Mouse (Mus musculus) v-Abl transformed pro-B cells (cell line): Measurements from ENCODE around the gene Uri1.

Experiments used
- in situ Hi-C, 2 experiments: fragments of 400-800 bp; cut with MboI; formaldehyde crosslinking; loops; one replicate each; pipeline ENCODE4 v1.15.1; 2025; ENCODE audit not compliant: unreplicated experiment in 2 of 2

The Uri1 gene

GRCm38 (mm10) chr7:38023451-38023850 is at the start of gene Uri1:
Gene Uri1 (minus strand): TSS chr7:38023551.
- in situ Hi-C loops = loop anchor here (5.0 to 10.0 kb wide), 2 partner anchors 59 to 61 kb away; no protein-coding TSS in a partner anchor

GRCm38 (mm10) chr7:38071065-38071464 is 47.7 kb upstream of the Uri1 start:
- in situ Hi-C loops = loop anchor here (5.0 kb wide), 2 partner anchors 694 to 699 kb away; no protein-coding TSS in a partner anchor

- in situ Hi-C loops = loop anchor here (5.0 kb wide), 2 partner anchors 693 to 698 kb away; no protein-coding TSS in a partner anchor
These were observed 47.3 kb upstream of the Uri1 start for GRCm38 (mm10) chr7:38070663-38071062.

- in situ Hi-C loops = no loop called here
These were observed 41.1 kb upstream of the Uri1 start for GRCm38 (mm10) chr7:38064431-38064830.

GRCm38 (mm10) chr7:38061060-38061970 is 38.0 kb upstream of the Uri1 start:
- in situ Hi-C loops = no loop called here

GRCm38 (mm10) chr7:38059636-38060330 is 36.4 kb upstream of the Uri1 start:
- in situ Hi-C loops = no loop called here

GRCm38 (mm10) chr7:38059096-38059495 is 35.7 kb upstream of the Uri1 start:
- in situ Hi-C loops = no loop called here

GRCm38 (mm10) chr7:38055996-38056395 is 32.6 kb upstream of the Uri1 start:
- in situ Hi-C loops = no loop called here

- in situ Hi-C loops = no loop called here
These were observed 30.9 kb upstream of the Uri1 start for GRCm38 (mm10) chr7:38054246-38054645.

- in situ Hi-C loops = no loop called here
These were observed 23.9 kb upstream of the Uri1 start for GRCm38 (mm10) chr7:38047229-38047628.

GRCm38 (mm10) chr7:38041244-38041643 is 17.9 kb upstream of the Uri1 start:
- in situ Hi-C loops = no loop called here

- in situ Hi-C loops = no loop called here
These were observed 14.2 kb upstream of the Uri1 start for GRCm38 (mm10) chr7:38037586-38037985.

- in situ Hi-C loops = no loop called here
These were observed 7.8 kb upstream of the Uri1 start for GRCm38 (mm10) chr7:38031183-38031582.

GRCm38 (mm10) chr7:38030606-38031005 is 7.3 kb upstream of the Uri1 start:
- in situ Hi-C loops = no loop called here

GRCm38 (mm10) chr7:38029986-38030385 is 6.6 kb upstream of the Uri1 start:
- in situ Hi-C loops = loop anchor here in 1 of 2 experiments (10.0 kb wide), 1 partner anchor 55 kb away; no protein-coding TSS in a partner anchor

- in situ Hi-C loops = loop anchor here in 1 of 2 experiments (10.0 kb wide), 1 partner anchor 56 kb away; no protein-coding TSS in a partner anchor
These were observed 5.7 kb upstream of the Uri1 start for GRCm38 (mm10) chr7:38029083-38029482.

- in situ Hi-C loops = loop anchor here in 1 of 2 experiments (10.0 kb wide), 1 partner anchor 57 kb away; no protein-coding TSS in a partner anchor
These were observed 4.7 kb upstream of the Uri1 start for GRCm38 (mm10) chr7:38027940-38028600.

- in situ Hi-C loops = loop anchor here (5.0 to 10.0 kb wide), 2 partner anchors 57 to 60 kb away; no protein-coding TSS in a partner anchor
These were observed 1.5 kb upstream of the Uri1 start for GRCm38 (mm10) chr7:38024839-38025238.

- in situ Hi-C loops = loop anchor here (5.0 to 10.0 kb wide), 3 partner anchors 63 to 165 kb away; partner anchors contain the start of gene 1600014C10Rik (in 1 of the 2)
These were observed 3.6 kb downstream of the Uri1 start for GRCm38 (mm10) chr7:38019770-38020169.

- in situ Hi-C loops = loop anchor here in 1 of 2 experiments (10.0 kb wide), 1 partner anchor 165 kb away; the partner anchor contains the start of gene 1600014C10Rik
These were observed 4.0 kb downstream of the Uri1 start for GRCm38 (mm10) chr7:38019369-38019749.
